Mouse (Mus musculus): ENCODE measurements at regions not wholly inside any gene's neighbourhood (a gene's known extent, or its start where the extent isn't known, plus 50 kb on each side); places are given as distances from the start of the nearest gene placed in this dataset.

GRCm38 (mm10) chr12:25298766-25299165 is 201.8 kb upstream of the Id2 start:
- no peak for DNase-seq

GRCm38 (mm10) chr12:25297960-25298359 is 201.0 kb upstream of the Id2 start:
- no peak for DNase-seq

GRCm38 (mm10) chr12:25296648-25297047 is 199.7 kb upstream of the Id2 start:
- DNase-seq: no peak

- no peak for DNase-seq
Observed at GRCm38 (mm10) chr12:25294179-25295025, 197.5 kb upstream of the Id2 start.

GRCm38 (mm10) chr12:25293470-25294178 is 196.7 kb upstream of the Id2 start:
- no peak for DNase-seq

GRCm38 (mm10) chr12:25289381-25289780 is 192.4 kb upstream of the Id2 start:
- no peak for DNase-seq

- DNase-seq: peak; percentile 29
Observed at GRCm38 (mm10) chr12:25283808-25284207, 186.9 kb upstream of the Id2 start.

- DNase-seq: no peak
Observed at GRCm38 (mm10) chr12:25281438-25281837, 184.5 kb upstream of the Id2 start.

GRCm38 (mm10) chr12:25273631-25274305 is 176.8 kb upstream of the Id2 start:
- no peak for DNase-seq

GRCm38 (mm10) chr12:25272752-25273125 is 175.8 kb upstream of the Id2 start:
- DNase-seq: no peak

GRCm38 (mm10) chr12:25272114-25272751 is 175.3 kb upstream of the Id2 start:
- DNase-seq: no peak

- DNase-seq: no peak
Observed at GRCm38 (mm10) chr12:25269878-25270277, 172.9 kb upstream of the Id2 start.

- DNase-seq: no peak
Observed at GRCm38 (mm10) chr12:25268871-25269850, 172.2 kb upstream of the Id2 start.

- DNase-seq: no peak
Observed at GRCm38 (mm10) chr12:25268323-25268722, 171.4 kb upstream of the Id2 start.

GRCm38 (mm10) chr12:25267572-25268115 is 170.7 kb upstream of the Id2 start:
- DNase-seq: no peak

- no peak for DNase-seq
Observed at GRCm38 (mm10) chr12:25266701-25267571, 170.0 kb upstream of the Id2 start.

GRCm38 (mm10) chr12:25265560-25266525 is 168.9 kb upstream of the Id2 start:
- no peak for DNase-seq

GRCm38 (mm10) chr12:25265066-25265465 is 168.1 kb upstream of the Id2 start:
- DNase-seq: no peak

GRCm38 (mm10) chr12:25264408-25264807 is 167.5 kb upstream of the Id2 start:
- no peak for DNase-seq
